Mouse (Mus musculus): Measurements from ENCODE around the gene Add3. TPM values are rescaled to one million over a fixed set of nuclear protein-coding genes. Genes with fewer than 3 reads are reported as not detected.

Add3 gene
- total and polyA plus RNA-seq, 3 experiments: 16.3 to 18.4 (median 16.4) TPM

DNA sequence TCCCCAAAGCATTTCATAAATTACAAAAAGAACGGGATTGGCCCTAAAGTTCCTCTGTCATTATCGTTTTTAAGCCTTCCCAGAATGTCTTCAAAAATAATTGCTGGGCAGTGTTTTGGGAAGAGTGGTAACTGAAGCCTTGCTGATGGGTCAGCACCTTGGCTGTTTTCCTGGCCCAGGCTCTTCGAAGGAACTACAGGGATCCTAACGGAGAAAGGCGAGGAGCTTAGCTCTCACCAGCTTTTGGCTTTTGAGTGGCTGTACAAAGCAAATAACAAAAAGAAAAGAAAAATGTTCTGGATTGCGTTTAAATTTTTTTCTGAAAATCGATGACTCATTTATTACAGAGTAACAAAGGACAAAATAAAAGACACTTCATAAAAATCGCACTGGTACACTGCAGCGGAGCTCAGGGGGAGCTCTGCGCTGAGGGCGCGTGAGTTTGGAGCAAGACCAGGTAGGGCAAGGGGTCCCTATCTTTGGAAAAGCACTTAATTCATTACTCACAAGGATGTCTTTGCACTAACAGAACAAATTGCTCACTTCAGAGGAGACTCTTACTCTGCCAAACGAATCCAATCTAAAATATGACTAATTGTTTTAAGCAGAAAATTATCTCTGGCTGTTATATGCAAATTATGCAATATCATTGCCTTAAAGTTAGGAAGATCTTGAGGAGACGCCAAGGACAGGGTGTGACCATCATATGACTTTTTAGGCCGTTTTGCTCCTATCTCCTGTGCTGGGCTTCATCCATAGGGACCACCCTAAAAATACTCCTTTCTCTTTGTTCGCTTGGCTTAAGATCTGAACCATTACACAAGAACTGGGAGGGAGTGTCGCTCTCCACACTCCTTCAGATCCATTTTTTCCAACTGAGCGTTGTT lies 32.6 kb upstream of the Add3 start:
- Histone ChIP-seq H3K4me1 (ENCODE audit: control insufficient read depth in 1 of 2, insufficient read depth in 2 of 2) (no peaks in the 10 kb centered on the region), H3K4me2 (ENCODE audit: insufficient read depth, low read depth, poor library complexity, severe bottlenecking) (no peak overlapping the region; the same call in 1 of the 2 replicates), H3K9me3 (replicated peaks; ENCODE audit: low read length) (no peaks in the 10 kb centered on the region), H3K27ac (ENCODE audit: insufficient read depth, low read depth) (no peak overlapping the region), H3K27me3 (replicated peaks) (no peaks in the 10 kb centered on the region), H3K4me3 (replicated peaks in 1 of 3; ENCODE audit: low read depth in 2 of 3, low read length in 2 of 3, poor library complexity in 1 of 3) (no peak overlapping the region), H3K9ac (ENCODE audit: insufficient read depth, low read depth) (no peak overlapping the region), H3K36me3 (replicated peaks in 1 of 2; ENCODE audit: control insufficient read depth in 1 of 2, insufficient read depth in 1 of 2, low read length in 1 of 2) (no peaks in the 10 kb centered on the region), H3K79me2 (replicated peaks; ENCODE audit: control insufficient read depth, extremely low read depth, insufficient read depth, poor library complexity, severe bottlenecking) (no peaks in the 10 kb centered on the region)
- DNase-seq (ENCODE audit: extremely low read depth): no peak
- dilution Hi-C loops (cut with MboI; ENCODE audit: extremely low pct_ligation_motif_present, extremely low pct_unique_long_range_greater_than_20kb, low sequenced_read_pairs) (no loop called here), in situ Hi-C loops (cut with MboI; ENCODE audit: low pct_ligation_motif_present, low pct_unique_long_range_greater_than_20kb, low sequenced_read_pairs) (no loop called here)
- TF ChIP-seq NELFE (IDR thresholded peaks at IDR 0.05; ENCODE audit: low read depth, low read length): no peak
- TF ChIP-seq MYC (IDR thresholded peaks at IDR 0.05; ENCODE audit: low read depth, low read length): no peak
- TF ChIP-seq HCFC1 (IDR thresholded peaks at IDR 0.05; ENCODE audit: low read depth, low read length): no peak
- TF ChIP-seq BHLHE40 (IDR thresholded peaks at IDR 0.05; ENCODE audit: low read depth, low read length): no peak
- no peak for TF ChIP-seq CHD2 (IDR thresholded peaks at IDR 0.05; ENCODE audit: low read length)
- no peak for TF ChIP-seq E2F4 (IDR thresholded peaks at IDR 0.05; ENCODE audit: insufficient replicate concordance, low read depth, low read length)
- TF ChIP-seq MAZ (IDR thresholded peaks at IDR 0.05; ENCODE audit: low read depth, low read length): no peak
- TF ChIP-seq TCF12 (IDR thresholded peaks at IDR 0.05; ENCODE audit: low read depth, low read length): no peak
- TF ChIP-seq RAD21 (IDR thresholded peaks at IDR 0.05; ENCODE audit: low read depth, low read length): no peak

DNA sequence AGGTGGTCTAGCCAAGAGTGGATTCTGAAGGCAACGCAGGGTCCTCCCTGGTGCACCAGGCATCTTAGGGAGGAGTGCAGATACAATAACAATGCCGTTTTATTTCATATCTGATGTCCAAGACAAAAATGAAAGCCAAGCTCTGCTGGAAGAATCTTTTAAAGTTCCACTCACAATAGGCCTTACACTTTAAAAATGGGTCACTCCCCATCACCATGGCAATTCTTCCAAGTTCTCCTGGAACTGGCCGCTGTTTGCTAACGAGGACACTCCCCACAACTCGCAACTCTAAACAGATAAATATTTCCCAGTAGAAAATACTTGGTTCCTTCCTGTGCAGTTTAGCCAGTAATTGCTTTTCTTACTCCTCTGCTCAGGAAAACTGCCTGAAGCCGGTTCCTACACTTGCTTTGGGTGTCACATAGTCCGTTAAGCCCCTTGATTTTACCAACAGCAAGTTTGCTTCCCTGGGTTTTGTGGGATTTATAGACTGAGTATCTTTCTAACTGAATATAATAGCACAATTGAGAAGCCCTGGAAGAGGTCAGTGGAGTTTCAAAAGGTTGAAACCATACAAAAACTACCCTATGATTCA lies 28.1 kb upstream of the Add3 start:
- no peak overlapping the region for H3K27ac ChIP-seq (ENCODE audit: insufficient read depth, low read depth)
- H3K9ac ChIP-seq (ENCODE audit: insufficient read depth, low read depth): no peak overlapping the region
- no peaks in the 10 kb centered on the region for H3K79me2 ChIP-seq (replicated peaks; ENCODE audit: control insufficient read depth, extremely low read depth, insufficient read depth, poor library complexity, severe bottlenecking)
- no peaks in the 10 kb centered on the region for H3K4me1 ChIP-seq (ENCODE audit: control insufficient read depth in 1 of 2, insufficient read depth in 2 of 2)
- H3K27me3 ChIP-seq (replicated peaks): no peaks in the 10 kb centered on the region
- H3K36me3 ChIP-seq (replicated peaks in 1 of 2; ENCODE audit: control insufficient read depth in 1 of 2, insufficient read depth in 1 of 2, low read length in 1 of 2): no peaks in the 10 kb centered on the region
- in situ Hi-C loops (cut with MboI; ENCODE audit: low pct_ligation_motif_present, low pct_unique_long_range_greater_than_20kb, low sequenced_read_pairs): no loop called here
- no peak overlapping the region for H3K4me3 ChIP-seq (replicated peaks in 1 of 3; ENCODE audit: low read depth in 2 of 3, low read length in 2 of 3, poor library complexity in 1 of 3)
- H3K9me3 ChIP-seq (replicated peaks; ENCODE audit: low read length): peaks cover 2% of the 10 kb centered on the region
- no peak overlapping the region for H3K4me2 ChIP-seq (ENCODE audit: insufficient read depth, low read depth, poor library complexity, severe bottlenecking)
- dilution Hi-C loops (cut with MboI; ENCODE audit: extremely low pct_ligation_motif_present, extremely low pct_unique_long_range_greater_than_20kb, low sequenced_read_pairs): no loop called here
- DNase-seq (ENCODE audit: extremely low read depth): no peak
- TF ChIP-seq SIN3A (IDR thresholded peaks at IDR 0.05; ENCODE audit: low read length) (no peak), E2F4 (IDR thresholded peaks at IDR 0.05; ENCODE audit: insufficient replicate concordance, low read depth, low read length) (no peak), MAX (IDR thresholded peaks at IDR 0.05; ENCODE audit: low read length) (no peak), MEF2A (IDR thresholded peaks at IDR 0.05; ENCODE audit: borderline replicate concordance, low read depth, low read length) (no peak), USF1 (IDR thresholded peaks at IDR 0.05; ENCODE audit: low read depth, low read length) (no peak), UBTF (IDR thresholded peaks at IDR 0.05; ENCODE audit: low read depth, low read length) (no peak), RAD21 (IDR thresholded peaks at IDR 0.05; ENCODE audit: low read depth, low read length) (no peak), PAX5 (IDR thresholded peaks at IDR 0.05; ENCODE audit: low read length) (no peak), KAT2A (IDR thresholded peaks at IDR 0.05; ENCODE audit: insufficient replicate concordance, low read length) (no peak), ZKSCAN1 (IDR thresholded peaks at IDR 0.05; ENCODE audit: borderline replicate concordance, low read depth, low read length) (no peak)
